In the genomic region with DNA sequence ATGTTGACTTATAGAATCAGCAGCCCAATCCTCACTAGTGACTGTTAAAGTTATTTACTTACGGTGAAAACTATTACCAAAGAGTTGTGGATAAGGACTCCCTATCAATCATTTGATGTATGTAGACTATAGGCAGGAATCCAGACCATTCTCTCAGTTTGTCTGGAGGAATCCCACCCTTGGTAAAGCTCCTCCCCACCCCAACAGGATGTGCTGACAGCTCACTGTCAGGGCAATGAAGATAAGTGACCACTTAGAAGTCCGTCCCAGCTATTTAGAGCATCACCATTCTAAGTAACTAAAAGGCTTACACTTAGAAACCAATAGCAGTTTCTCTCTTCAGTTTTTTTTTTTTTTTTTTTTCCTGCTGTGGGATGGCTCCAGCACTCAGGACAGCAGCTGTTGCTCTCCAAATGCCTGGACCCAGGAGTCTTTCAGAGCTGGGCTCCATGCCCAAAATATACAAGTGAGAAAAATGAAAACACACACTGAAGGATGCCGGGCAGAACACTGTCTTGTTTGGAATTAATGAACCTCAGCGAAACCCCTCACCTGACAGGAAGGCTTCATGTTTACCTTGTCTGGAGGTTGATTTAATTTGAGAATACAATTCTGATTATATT, we compare ENCODE assay signal across 18 mouse cellular contexts. TPM values are rescaled to one million over a fixed set of nuclear protein-coding genes. Genes with fewer than 3 reads are reported as not detected.
DNase-seq lines count a peak whose midpoint lies in the region; ATAC-seq and TF ChIP-seq lines count a peak whose summit lies in the region.
"Had no signal": no experiment of that assay in that cellular context is flagged by ENCODE, and none has a peak within 500 bp of the region (broad histone marks: within the 10 kb centered on the region; RNA-seq: fewer than 3 reads in every experiment).

No protein-coding gene starts in this region.

- H3K36me3 ChIP-seq in heart, embryonic 16.5 days (ENCODE audit: control insufficient read depth, insufficient read depth) = no peaks in the 10 kb centered on the region
- H3K36me3 ChIP-seq in lung, embryonic 14.5 days (ENCODE audit: insufficient read depth) = no peaks in the 10 kb centered on the region
- H3K36me3 ChIP-seq in lung, postnatal 0 days (ENCODE audit: insufficient read depth, low read length) = no peaks in the 10 kb centered on the region
- no peaks in the 10 kb centered on the region for H3K36me3 ChIP-seq in intestine, embryonic 15.5 days
- H3K36me3 ChIP-seq: forebrain, embryonic 15.5 days; midbrain, embryonic 12.5 days; neural tube, embryonic 12.5 days had no signal

- H3K27ac ChIP-seq in heart, embryonic 16.5 days (ENCODE audit: low read length) = no peak overlapping the region
- H3K27ac ChIP-seq in lung, embryonic 14.5 days (ENCODE audit: low read depth) = no peak overlapping the region
- H3K27ac ChIP-seq in lung, postnatal 0 days (ENCODE audit: low read length) = no peak overlapping the region
- H3K27ac ChIP-seq in intestine, embryonic 15.5 days = no peak overlapping the region
- H3K27ac ChIP-seq: forebrain, embryonic 15.5 days; midbrain, embryonic 12.5 days; neural tube, embryonic 12.5 days had no signal

- H3K4me1 ChIP-seq in heart, embryonic 16.5 days (ENCODE audit: control insufficient read depth, insufficient read depth, low read length) = no peaks in the 10 kb centered on the region
- H3K4me1 ChIP-seq in lung, embryonic 14.5 days (ENCODE audit: insufficient read depth) = no peaks in the 10 kb centered on the region
- no peaks in the 10 kb centered on the region for H3K4me1 ChIP-seq in lung, postnatal 0 days (ENCODE audit: insufficient read depth, low read depth, low read length)
- no peaks in the 10 kb centered on the region for H3K4me1 ChIP-seq in intestine, embryonic 15.5 days (replicated peaks)
- H3K4me1 ChIP-seq: forebrain, embryonic 15.5 days; midbrain, embryonic 12.5 days; neural tube, embryonic 12.5 days had no signal

- H3K27me3 ChIP-seq in heart, embryonic 16.5 days (ENCODE audit: control insufficient read depth, insufficient read depth, low read length) = no peaks in the 10 kb centered on the region
- no peaks in the 10 kb centered on the region for H3K27me3 ChIP-seq in lung, embryonic 14.5 days (ENCODE audit: insufficient read depth, low read length)
- no peaks in the 10 kb centered on the region for H3K27me3 ChIP-seq in lung, postnatal 0 days (replicated peaks; ENCODE audit: insufficient read depth, low read length)
- H3K27me3 ChIP-seq in intestine, embryonic 15.5 days (replicated peaks) = no peaks in the 10 kb centered on the region
- H3K27me3 ChIP-seq: forebrain, embryonic 15.5 days; midbrain, embryonic 12.5 days; neural tube, embryonic 12.5 days had no signal

- TF ChIP-seq EP300 in lung, postnatal 0 days (IDR thresholded peaks at IDR 0.05) = no peak

- no peak for TF ChIP-seq CTCF in lung, embryonic 14.5 days (IDR thresholded peaks at IDR 0.05; ENCODE audit: low read depth)
- TF ChIP-seq CTCF in lung, postnatal 0 days (IDR thresholded peaks at IDR 0.05) = no peak

- H3K4me2 ChIP-seq in heart, embryonic 16.5 days (ENCODE audit: low read depth, low read length) = no peak overlapping the region
- no peak overlapping the region for H3K4me2 ChIP-seq in lung, embryonic 14.5 days
- H3K4me2 ChIP-seq in lung, postnatal 0 days (replicated peaks; ENCODE audit: low read depth, low read length) = no peak overlapping the region
- no peak overlapping the region for H3K4me2 ChIP-seq in intestine, embryonic 15.5 days (replicated peaks)
- H3K4me2 ChIP-seq: forebrain, embryonic 15.5 days; midbrain, embryonic 12.5 days; neural tube, embryonic 12.5 days had no signal

- peak; percentile 28; the same call in 1 of the 2 replicates for ATAC-seq in heart, embryonic 16.5 days (replicated peaks; ENCODE audit: extremely low read depth, insufficient read depth, low FRiP score)
- peak; percentile 75; the same call in 1 of the 2 replicates for ATAC-seq in lung, embryonic 14.5 days (ENCODE audit: insufficient read depth)
- no peak for ATAC-seq in lung, postnatal 0 days
- ATAC-seq in intestine, embryonic 15.5 days = peak; percentile 70
- ATAC-seq: forebrain, embryonic 15.5 days had no signal

- H3K9me3 ChIP-seq in heart, embryonic 16.5 days (replicated peaks; ENCODE audit: control insufficient read depth, low read length) = no peaks in the 10 kb centered on the region
- no peaks in the 10 kb centered on the region for H3K9me3 ChIP-seq in lung, embryonic 14.5 days (ENCODE audit: low read depth, low read length)
- no peaks in the 10 kb centered on the region for H3K9me3 ChIP-seq in lung, postnatal 0 days (ENCODE audit: low read length)
- no peaks in the 10 kb centered on the region for H3K9me3 ChIP-seq in intestine, embryonic 15.5 days
- H3K9me3 ChIP-seq: forebrain, embryonic 15.5 days; midbrain, embryonic 12.5 days; neural tube, embryonic 12.5 days had no signal

- no peak overlapping the region for H3K9ac ChIP-seq in heart, embryonic 16.5 days (ENCODE audit: low read length)
- no peak overlapping the region for H3K9ac ChIP-seq in lung, embryonic 14.5 days
- no peak overlapping the region for H3K9ac ChIP-seq in lung, postnatal 0 days (replicated peaks; ENCODE audit: low read depth)
- no peak overlapping the region for H3K9ac ChIP-seq in intestine, embryonic 15.5 days
- H3K9ac ChIP-seq: forebrain, embryonic 15.5 days; midbrain, embryonic 12.5 days; neural tube, embryonic 12.5 days had no signal

- peak; percentile 80 for DNase-seq in cerebellum, postnatal 10 days
- no peak for DNase-seq in cerebellum, adult 11 months
- no peak for DNase-seq in heart, adult 18-20 months
- peak; percentile 71 for DNase-seq in lung, embryonic 14.5 days
- DNase-seq in lung, postnatal 0 days (ENCODE audit: low spot score) = no peak
- no peak for DNase-seq in thymus, postnatal 0 days (ENCODE audit: low spot score)
- DNase-seq: cerebellum, adult 9-11 months; kidney, adult 2 months had no signal

- H3K4me3 ChIP-seq in heart, embryonic 16.5 days (ENCODE audit: low read length) = no peak overlapping the region
- H3K4me3 ChIP-seq in lung, embryonic 14.5 days (ENCODE audit: low read depth, low read length) = no peak overlapping the region
- H3K4me3 ChIP-seq in lung, postnatal 0 days (ENCODE audit: low read depth, low read length) = no peak overlapping the region
- H3K4me3 ChIP-seq in intestine, embryonic 15.5 days (replicated peaks) = no peak overlapping the region
- H3K4me3 ChIP-seq: forebrain, embryonic 15.5 days; midbrain, embryonic 12.5 days; neural tube, embryonic 12.5 days had no signal

- WGBS in heart, embryonic 16.5 days = 25% methylated on average over 4 of the region's 4 CpGs
- WGBS in lung, embryonic 14.5 days = 13% methylated on average over 4 of the region's 4 CpGs
- 18% methylated on average over 4 of the region's 4 CpGs for WGBS in lung, postnatal 0 days
- 24% methylated on average over 4 of the region's 4 CpGs for WGBS in intestine, embryonic 15.5 days

RNA-seq across cellular contexts. Expression of gene Iqcj, which starts 58.9 kb away (rescaled TPM):
- not detected in 2 replicates for polyA plus RNA-seq in heart, embryonic 16.5 days (2015; fragmentation: Nextera tagmentation; extraction: Ambion mirVana)
- total RNA-seq in heart, adult 18-20 months (2021) = not detected
- not detected in 2 replicates for polyA plus RNA-seq in lung, embryonic 14.5 days (2014; fragmentation: Nextera tagmentation; extraction: Ambion mirVana)
- not detected in 2 replicates for polyA plus RNA-seq in lung, postnatal 0 days (2015; fragmentation: Nextera tagmentation; extraction: Ambion mirVana)
- polyA plus RNA-seq in intestine, embryonic 15.5 days (2015; fragmentation: Nextera tagmentation; extraction: Ambion mirVana) = not detected in 2 replicates
- not detected in 2 replicates for polyA plus RNA-seq in thymus, postnatal 0 days (2015; fragmentation: Nextera tagmentation; extraction: Ambion mirVana)
- total RNA-seq: adrenal gland, adult 18-20 months; heart, postnatal 25 days; liver, adult 2 months had no signal
- polyA plus RNA-seq: gonadal fat pad, adult 2 months; kidney, adult 2 months; liver, adult 2 months; lung, embryonic 16.5 days had no signal

RNA-seq across cellular contexts. Expression of gene Iqschfp, which starts 58.9 kb away (rescaled TPM):
- polyA plus RNA-seq in heart, embryonic 16.5 days (2015; fragmentation: Nextera tagmentation; extraction: Ambion mirVana) = not detected in 2 replicates
- total RNA-seq in heart, adult 18-20 months (2021) = not detected
- not detected in 2 replicates for polyA plus RNA-seq in lung, embryonic 14.5 days (2014; fragmentation: Nextera tagmentation; extraction: Ambion mirVana)
- not detected in 2 replicates for polyA plus RNA-seq in lung, postnatal 0 days (2015; fragmentation: Nextera tagmentation; extraction: Ambion mirVana)
- polyA plus RNA-seq in intestine, embryonic 15.5 days (2015; fragmentation: Nextera tagmentation; extraction: Ambion mirVana) = 0.25 TPM in 1 of 2 replicates, not detected in the other
- not detected in 2 replicates for polyA plus RNA-seq in thymus, postnatal 0 days (2015; fragmentation: Nextera tagmentation; extraction: Ambion mirVana)
- total RNA-seq: adrenal gland, adult 18-20 months; liver, adult 2 months had no signal
- polyA plus RNA-seq: gonadal fat pad, adult 2 months; kidney, adult 2 months; liver, adult 2 months; lung, embryonic 16.5 days had no signal

Comparison
In these comparisons a context has a peak if more than half of its experiments do, and no peak if none do; other contexts are left out.
1. DNase-seq: peak in cerebellum, postnatal 10 days (2 of 2) and lung, embryonic 14.5 days (single experiment); none in cerebellum, adult 11 months (single experiment), heart, adult 18-20 months (0 of 2), lung, postnatal 0 days (single experiment) and thymus, postnatal 0 days (single experiment).